Mouse (Mus musculus): ENCODE data around the gene Adh5.

Gene Adh5

GRCm38 (mm10) chr3:138442612-138443464 lies at the start of gene Adh5:
Gene Adh5 (plus strand): TSS chr3:138443093.
- DNase-seq: peak; percentile 89

GRCm38 (mm10) chr3:138404872-138405271 lies 38.0 kb upstream of the Adh5 start:
- no peak for DNase-seq

- DNase-seq: no peak
Observed at GRCm38 (mm10) chr3:138405341-138405740, 37.6 kb upstream of the Adh5 start.

- no peak for DNase-seq
Observed at GRCm38 (mm10) chr3:138405840-138406239, 37.1 kb upstream of the Adh5 start.

GRCm38 (mm10) chr3:138407920-138408319 lies 35.0 kb upstream of the Adh5 start:
- DNase-seq: no peak

GRCm38 (mm10) chr3:138409585-138409984 lies 33.3 kb upstream of the Adh5 start:
- no peak for DNase-seq

GRCm38 (mm10) chr3:138410211-138410610 lies 32.7 kb upstream of the Adh5 start:
- DNase-seq: no peak

- no peak for DNase-seq
Observed at GRCm38 (mm10) chr3:138415121-138415690, 27.7 kb upstream of the Adh5 start, which contains the start of gene Adh4. Gene Adh4 (plus strand): TSS chr3:138415466.

GRCm38 (mm10) chr3:138419369-138419768 lies 23.5 kb upstream of the Adh5 start:
- DNase-seq: no peak

GRCm38 (mm10) chr3:138420385-138420784 lies 22.5 kb upstream of the Adh5 start:
- no peak for DNase-seq

GRCm38 (mm10) chr3:138423664-138424063 lies 19.2 kb upstream of the Adh5 start:
- DNase-seq: no peak

GRCm38 (mm10) chr3:138424247-138424646 lies 18.6 kb upstream of the Adh5 start:
- DNase-seq: no peak

- DNase-seq: no peak
Observed at GRCm38 (mm10) chr3:138430360-138430976, 12.4 kb upstream of the Adh5 start.

- no peak for DNase-seq
Observed at GRCm38 (mm10) chr3:138431835-138432234, 11.1 kb upstream of the Adh5 start.

- DNase-seq: no peak
Observed at GRCm38 (mm10) chr3:138438716-138439115, 4.2 kb upstream of the Adh5 start.

GRCm38 (mm10) chr3:138442203-138442602 lies 690 bp upstream of the Adh5 start:
- no peak for DNase-seq

- DNase-seq: no peak
Observed at GRCm38 (mm10) chr3:138443465-138443771, 525 bp downstream of the Adh5 start.

- DNase-seq: no peak
Observed at GRCm38 (mm10) chr3:138448077-138448860, 5.4 kb downstream of the Adh5 start.

- DNase-seq: no peak
Observed at GRCm38 (mm10) chr3:138452169-138452568, 9.3 kb downstream of the Adh5 start.

GRCm38 (mm10) chr3:138454234-138454633 lies 11.3 kb downstream of the Adh5 start:
- DNase-seq: no peak

- no peak for DNase-seq
Observed at GRCm38 (mm10) chr3:138454711-138455435, 12.0 kb downstream of the Adh5 start.

GRCm38 (mm10) chr3:138458441-138458840 lies 15.5 kb downstream of the Adh5 start:
- no peak for DNase-seq

GRCm38 (mm10) chr3:138460260-138460659 lies 17.4 kb downstream of the Adh5 start:
- DNase-seq: peak; percentile 45
